Mouse (Mus musculus) ES-Bruce4 (cell line): Measurements from ENCODE around the gene Bbox1.

Source experiments
- CTCF ChIP-seq: IDR thresholded peaks from one replicate; pipeline ENCODE4 v1.8.1; 2011; ENCODE audit warnings: low read depth, low read length
- EP300 ChIP-seq: IDR thresholded peaks from 2 replicates; pipeline ENCODE4 v1.6.1; 2011; ENCODE audit warnings: low read depth, low read length; ENCODE audit not compliant: insufficient read depth
- POLR2A ChIP-seq: IDR thresholded peaks from one replicate; pipeline ENCODE4 v1.8.1; 2011; ENCODE audit warnings: low read length; ENCODE audit not compliant: insufficient read depth

DNA sequence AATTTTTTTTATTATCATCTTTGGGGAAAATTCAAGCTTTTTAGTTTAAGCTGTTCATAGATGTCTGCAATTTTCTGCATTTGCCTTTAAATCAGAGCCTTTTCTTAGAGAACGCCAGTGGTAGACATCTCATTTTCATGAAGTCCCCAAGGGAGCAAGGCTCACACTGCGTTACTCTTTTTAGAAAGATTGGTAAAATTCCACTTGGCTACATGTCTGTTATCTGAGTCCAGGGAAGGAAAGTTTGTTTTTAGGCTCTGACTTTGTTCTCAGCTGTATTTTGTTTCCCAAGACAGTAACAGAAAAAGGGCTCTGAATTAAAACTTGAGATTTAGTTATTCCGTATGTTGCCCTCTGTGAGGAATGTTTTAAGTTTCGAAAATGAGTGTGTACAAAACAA, 5.6 kb upstream of the Bbox1 start:
- no peak for TF ChIP-seq EP300
- no peak for TF ChIP-seq POLR2A
- TF ChIP-seq CTCF = no peak
